In genomic region chr5:13144733-13145457, GRCm38 (mm10) we compare ENCODE assay signal across 32 mouse cellular contexts. TPM values are rescaled to one million over a fixed set of nuclear protein-coding genes. Genes with fewer than 3 reads are reported as not detected.
DNase-seq lines count a peak whose midpoint lies in the region; ATAC-seq lines count a peak whose summit lies in the region.
"Had no signal": no experiment of that assay in that cellular context is flagged by ENCODE, and none has a peak within 500 bp of the region (broad histone marks: within the 10 kb centered on the region; RNA-seq: fewer than 3 reads in every experiment).

No protein-coding gene starts in this region.

- H3K4me1 ChIP-seq in kidney, embryonic 15.5 days = 0 out of 2 replicates have a peak, but pooled peaks cover 4% of the 10 kb centered on the region
- peaks cover 5% of the 10 kb centered on the region; the same call in 1 of the 2 replicates for H3K4me1 ChIP-seq in neural tube, embryonic 13.5 days (replicated peaks)
- H3K4me1 ChIP-seq: forebrain, embryonic 15.5 days; hindbrain, embryonic 12.5 days; lung, embryonic 15.5 days; midbrain, embryonic 13.5 days had no signal

- H3K4me3 ChIP-seq in kidney, embryonic 15.5 days (replicated peaks) = no peak overlapping the region
- no peak overlapping the region for H3K4me3 ChIP-seq in neural tube, embryonic 13.5 days
- H3K4me3 ChIP-seq: forebrain, embryonic 15.5 days; gastrocnemius, adult 2 months; hindbrain, embryonic 12.5 days; limb, embryonic 12.5 days; lung, embryonic 15.5 days; midbrain, embryonic 13.5 days had no signal

- no peak overlapping the region for H3K9ac ChIP-seq in kidney, embryonic 15.5 days
- no peak overlapping the region for H3K9ac ChIP-seq in neural tube, embryonic 13.5 days
- H3K9ac ChIP-seq: forebrain, embryonic 15.5 days; hindbrain, embryonic 12.5 days; limb, embryonic 12.5 days; lung, embryonic 15.5 days; midbrain, embryonic 13.5 days had no signal

- DNase-seq in embryo, embryonic 10.5 days (ENCODE audit: low spot score) = peak; percentile 22
- DNase-seq in embryo, embryonic 9.5 days (ENCODE audit: extremely low spot score) = no peak
- DNase-seq in kidney, adult 8-10 months = no peak
- DNase-seq in forelimb bud, embryonic 11.5 days (ENCODE audit: low read depth, low spot score) = peak; percentile 63
- no peak for DNase-seq in lung, postnatal 25 days (ENCODE audit: low spot score)
- DNase-seq: adrenal gland, adult 8-10 months; cerebellum, adult 8-10 months; cerebellum, postnatal 25 days; gastrocnemius, adult 2 months; gastrocnemius, postnatal 36 days; heart, adult 18-20 months; heart, postnatal 36 days; kidney, postnatal 14 days; lung, postnatal 36 days; spleen, adult 18-20 months; thymus, adult 2 months; thymus, postnatal 36 days had no signal

- H3K36me3 ChIP-seq in kidney, embryonic 15.5 days = no peaks in the 10 kb centered on the region
- no peaks in the 10 kb centered on the region for H3K36me3 ChIP-seq in neural tube, embryonic 13.5 days
- H3K36me3 ChIP-seq: forebrain, embryonic 15.5 days; hindbrain, embryonic 12.5 days; limb, embryonic 12.5 days; lung, embryonic 15.5 days; midbrain, embryonic 13.5 days had no signal

- WGBS in kidney, embryonic 15.5 days = 11% methylated on average over 7 of the region's 7 CpGs
- 6% methylated on average over 7 of the region's 7 CpGs for WGBS in neural tube, embryonic 13.5 days

- H3K27ac ChIP-seq in kidney, embryonic 15.5 days = no peak overlapping the region
- no peak overlapping the region for H3K27ac ChIP-seq in neural tube, embryonic 13.5 days (replicated peaks)
- H3K27ac ChIP-seq: forebrain, embryonic 15.5 days; gastrocnemius, adult 2 months; hindbrain, embryonic 12.5 days; hindbrain, postnatal 0 days; limb, embryonic 12.5 days; lung, embryonic 15.5 days; midbrain, embryonic 13.5 days had no signal

- H3K27me3 ChIP-seq in kidney, embryonic 15.5 days = no peaks in the 10 kb centered on the region
- no peaks in the 10 kb centered on the region for H3K27me3 ChIP-seq in neural tube, embryonic 13.5 days
- H3K27me3 ChIP-seq: CH12.LX; forebrain, embryonic 15.5 days; hindbrain, embryonic 12.5 days; limb, embryonic 12.5 days; lung, embryonic 15.5 days; midbrain, embryonic 13.5 days had no signal

- H3K9me3 ChIP-seq in kidney, embryonic 15.5 days (replicated peaks) = no peaks in the 10 kb centered on the region
- no peaks in the 10 kb centered on the region for H3K9me3 ChIP-seq in neural tube, embryonic 13.5 days
- H3K9me3 ChIP-seq: forebrain, embryonic 15.5 days; hindbrain, embryonic 12.5 days; limb, embryonic 12.5 days; lung, embryonic 15.5 days; midbrain, embryonic 13.5 days had no signal

- H3K4me2 ChIP-seq in kidney, embryonic 15.5 days = no peak overlapping the region
- 0 out of 2 replicates have a peak overlapping the region, but pooled peaks have one; percentile 0 for H3K4me2 ChIP-seq in neural tube, embryonic 13.5 days
- H3K4me2 ChIP-seq: forebrain, embryonic 15.5 days; heart, embryonic 11.5 days; hindbrain, embryonic 12.5 days; limb, embryonic 12.5 days; lung, embryonic 15.5 days; midbrain, embryonic 13.5 days had no signal

- ATAC-seq in kidney, embryonic 15.5 days (replicated peaks; ENCODE audit: low FRiP score) = peak; percentile 62
- peak; percentile 83 for ATAC-seq in neural tube, embryonic 13.5 days (ENCODE audit: low read depth)
- no peak for ATAC-seq in megakaryocyte-erythroid progenitor cell, adult 5-6 weeks (replicated peaks; ENCODE audit: low FRiP score, low TSS enrichment, poor library complexity, severe bottlenecking)
- ATAC-seq: activated CD4-positive, CD25-positive, alpha-beta regulatory T cell, adult 4 months; forebrain, embryonic 15.5 days; hindbrain, postnatal 0 days; intestine, embryonic 16.5 days; midbrain, embryonic 13.5 days had no signal

RNA-seq across cellular contexts. Expression of gene Sema3a, which starts 19.7 kb away (rescaled TPM):
- polyA plus RNA-seq in kidney, embryonic 15.5 days (2015; fragmentation: Nextera tagmentation; extraction: Ambion mirVana) = 24.0 and 24.6 TPM in 2 replicates
- 16.2 and 19.1 TPM in 2 replicates for polyA plus RNA-seq in neural tube, embryonic 13.5 days (2015; fragmentation: Nextera tagmentation; extraction: Ambion mirVana)
- not detected in 2 replicates for total RNA-seq in megakaryocyte-erythroid progenitor cell, adult 5-6 weeks (2014; fragmentation: Nextera tagmentation)
- not detected in 2 replicates for total RNA-seq in megakaryocyte-erythroid progenitor cell, adult 5-6 weeks (2017)
- total RNA-seq: CH12.LX; megakaryocyte, adult 5-6 weeks; neutrophil, adult 5-6 weeks had no signal
- polyA plus RNA-seq: activated CD4-positive, CD25-positive, alpha-beta regulatory T cell, adult 4 months had no signal

Comparison
In these comparisons a context has a peak if more than half of its experiments do, and no peak if none do; other contexts are left out.
1. DNase-seq: peak in embryo, embryonic 10.5 days (single experiment) and forelimb bud, embryonic 11.5 days (single experiment); none in embryo, embryonic 9.5 days (single experiment), kidney, adult 8-10 months (0 of 2) and lung, postnatal 25 days (single experiment).